Mouse (Mus musculus): ENCODE measurements around the gene Xpc. TPM values are rescaled to one million over a fixed set of nuclear protein-coding genes. Genes with fewer than 3 reads are reported as not detected.

The Xpc gene
- total and polyA plus RNA-seq, 3 experiments, result 15.3 to 15.5 TPM; not detected in 1

- H3K27ac ChIP-seq (ENCODE audit: control insufficient read depth, low read depth, low read length), result no peak overlapping the region
- H3K36me3 ChIP-seq (ENCODE audit: control insufficient read depth in 1 of 2, insufficient read depth in 2 of 2, low read length in 2 of 2), result peaks cover 0 to 4% of the 10 kb centered on the region in 2 experiments; a peak in 3 of 4 replicates
- TF ChIP-seq USF1 (IDR thresholded peaks at IDR 0.05; ENCODE audit: low read depth, low read length) (no peak), EP300 (IDR thresholded peaks at IDR 0.05; ENCODE audit: low read depth in 1 of 2, low read length in 2 of 2) (no peak), GATA1 (IDR thresholded peaks at IDR 0.05; ENCODE audit: low read depth, low read length) (no peak)
- H3K79me2 ChIP-seq (ENCODE audit: control insufficient read depth, insufficient read depth, low read length, poor library complexity), result peaks cover 22% of the 10 kb centered on the region
- H3K9ac ChIP-seq (ENCODE audit: control insufficient read depth, low read depth, low read length, poor library complexity, severe bottlenecking), result no peak overlapping the region
- no peaks in the 10 kb centered on the region for H3K27me3 ChIP-seq (ENCODE audit: control insufficient read depth in 1 of 2, insufficient read depth in 2 of 2, low read length in 2 of 2)
- DNase-seq (ENCODE audit: low read depth, low spot score), result no peak
- H3K9me3 ChIP-seq (replicated peaks; ENCODE audit: insufficient read depth, low read length), result no peaks in the 10 kb centered on the region
- H3K4me1 ChIP-seq (ENCODE audit: control insufficient read depth in 1 of 2, insufficient read depth in 2 of 2, low read length in 2 of 2), result peaks cover 0 to 6% of the 10 kb centered on the region in 2 experiments; a peak in 2 of 4 replicates
- no peak overlapping the region for H3K4me3 ChIP-seq (ENCODE audit: control insufficient read depth in 1 of 2, insufficient read depth in 1 of 2, low read depth in 2 of 2, low read length in 2 of 2)
Observed at GRCm38 (mm10) chr6:91476541-91476940, 39.1 kb downstream of the Xpc start.

- no peak overlapping the region for H3K27ac ChIP-seq (ENCODE audit: control insufficient read depth, low read depth, low read length)
Observed at GRCm38 (mm10) chr6:91474441-91475190, 41.1 kb downstream of the Xpc start.

GRCm38 (mm10) chr6:91473805-91474440, 41.8 kb downstream of the Xpc start:
- H3K4me1 ChIP-seq (ENCODE audit: control insufficient read depth in 1 of 2, insufficient read depth in 2 of 2, low read length in 2 of 2), result peaks cover 0 to 7% of the 10 kb centered on the region in 2 experiments; a peak in 2 of 4 replicates
- peaks cover 6 to 17% of the 10 kb centered on the region in 2 experiments; a peak in 3 of 4 replicates for H3K36me3 ChIP-seq (ENCODE audit: control insufficient read depth in 1 of 2, insufficient read depth in 2 of 2, low read length in 2 of 2)
- no peak for TF ChIP-seq POLR2AphosphoS5 (IDR thresholded peaks at IDR 0.05; ENCODE audit: borderline replicate concordance, low read depth, low read length)
- no peak for TF ChIP-seq RCOR1 (IDR thresholded peaks at IDR 0.05; ENCODE audit: low read depth, low read length)
- no peak for TF ChIP-seq HCFC1 (IDR thresholded peaks at IDR 0.05; ENCODE audit: low read depth, low read length)
- TF ChIP-seq POLR2A (IDR thresholded peaks at IDR 0.05; ENCODE audit: control insufficient read depth in 1 of 2, insufficient read depth in 1 of 2, low read depth in 1 of 2, low read length in 2 of 2, poor library complexity in 1 of 2), result no peak
- TF ChIP-seq MAX (IDR thresholded peaks at IDR 0.05; ENCODE audit: low read length), result no peak
- no peak for TF ChIP-seq UBTF (IDR thresholded peaks at IDR 0.05; ENCODE audit: borderline replicate concordance, insufficient read depth, low read depth, low read length)
- TF ChIP-seq USF2 (IDR thresholded peaks at IDR 0.05; ENCODE audit: borderline replicate concordance in 1 of 2, insufficient read depth in 1 of 2, low read depth in 1 of 2, low read length in 2 of 2), result no peak
- no peak for TF ChIP-seq NRF1 (IDR thresholded peaks at IDR 0.05; ENCODE audit: insufficient read depth, low read depth, low read length, poor library complexity, severe bottlenecking)
- TF ChIP-seq MAFK (IDR thresholded peaks at IDR 0.05; ENCODE audit: borderline replicate concordance, low read depth, low read length), result no peak
- no peak for TF ChIP-seq CHD2 (IDR thresholded peaks at IDR 0.05; ENCODE audit: low read length)
- TF ChIP-seq KAT2A (conservative IDR thresholded peaks at IDR 0.05; ENCODE audit: low read depth, low read length), result no peak
- TF ChIP-seq TCF12 (IDR thresholded peaks at IDR 0.05; ENCODE audit: low read depth, low read length), result no peak
- TF ChIP-seq MYC (IDR thresholded peaks at IDR 0.05; ENCODE audit: low read depth, low read length), result no peak
- no peak for TF ChIP-seq ELF1 (IDR thresholded peaks at IDR 0.05; ENCODE audit: low read depth, low read length)
- no peak for TF ChIP-seq TAL1 (IDR thresholded peaks at IDR 0.05; ENCODE audit: low read length)
- peaks cover 45% of the 10 kb centered on the region for H3K79me2 ChIP-seq (ENCODE audit: control insufficient read depth, insufficient read depth, low read length, poor library complexity)
- peak overlapping the region; percentile 60 to 87 for H3K4me3 ChIP-seq (ENCODE audit: control insufficient read depth in 1 of 2, insufficient read depth in 1 of 2, low read depth in 2 of 2, low read length in 2 of 2)
- H3K27ac ChIP-seq (ENCODE audit: control insufficient read depth, low read depth, low read length), result 0 out of 2 replicates have a peak overlapping the region, but pooled peaks have one; percentile 10
- DNase-seq (ENCODE audit: low read depth, low spot score), result no peak
- H3K27me3 ChIP-seq (ENCODE audit: control insufficient read depth in 1 of 2, insufficient read depth in 2 of 2, low read length in 2 of 2), result no peaks in the 10 kb centered on the region
- peak overlapping the region; percentile 67 for H3K9ac ChIP-seq (ENCODE audit: control insufficient read depth, low read depth, low read length, poor library complexity, severe bottlenecking)
- no peaks in the 10 kb centered on the region for H3K9me3 ChIP-seq (replicated peaks; ENCODE audit: insufficient read depth, low read length)

More at GRCm38 (mm10) chr6:91474441-91475190, 41.1 kb downstream of the Xpc start:
- peak overlapping the region; percentile 60 to 87 for H3K4me3 ChIP-seq (ENCODE audit: control insufficient read depth in 1 of 2, insufficient read depth in 1 of 2, low read depth in 2 of 2, low read length in 2 of 2)
- no peaks in the 10 kb centered on the region for H3K9me3 ChIP-seq (replicated peaks; ENCODE audit: insufficient read depth, low read length)
- H3K9ac ChIP-seq (ENCODE audit: control insufficient read depth, low read depth, low read length, poor library complexity, severe bottlenecking), result peak overlapping the region; percentile 67
- H3K36me3 ChIP-seq (ENCODE audit: control insufficient read depth in 1 of 2, insufficient read depth in 2 of 2, low read length in 2 of 2), result peaks cover 6 to 15% of the 10 kb centered on the region in 2 experiments; a peak in 3 of 4 replicates
- peak; percentile 47 for DNase-seq (ENCODE audit: low read depth, low spot score)
- no peak for TF ChIP-seq UBTF (IDR thresholded peaks at IDR 0.05; ENCODE audit: borderline replicate concordance, insufficient read depth, low read depth, low read length)
- TF ChIP-seq GATA1 (IDR thresholded peaks at IDR 0.05; ENCODE audit: low read depth, low read length), result no peak
- no peak for TF ChIP-seq MEF2A (IDR thresholded peaks at IDR 0.05; ENCODE audit: extremely low read depth, insufficient replicate concordance, low read depth, low read length, poor library complexity, severe bottlenecking)
- no peak for TF ChIP-seq SMC3 (IDR thresholded peaks at IDR 0.05; ENCODE audit: low read depth, low read length)
- H3K4me1 ChIP-seq (ENCODE audit: control insufficient read depth in 1 of 2, insufficient read depth in 2 of 2, low read length in 2 of 2), result peaks cover 0 to 7% of the 10 kb centered on the region in 2 experiments; a peak in 2 of 4 replicates
- H3K27me3 ChIP-seq (ENCODE audit: control insufficient read depth in 1 of 2, insufficient read depth in 2 of 2, low read length in 2 of 2), result no peaks in the 10 kb centered on the region
- peaks cover 38% of the 10 kb centered on the region for H3K79me2 ChIP-seq (ENCODE audit: control insufficient read depth, insufficient read depth, low read length, poor library complexity)
